Mouse (Mus musculus): ENCODE measurements around the gene Olfr612. TPM values are rescaled to one million over a fixed set of nuclear protein-coding genes. Genes with fewer than 3 reads are reported as not detected.

Olfr612 gene
- not detected for total RNA-seq (2023)

DNA sequence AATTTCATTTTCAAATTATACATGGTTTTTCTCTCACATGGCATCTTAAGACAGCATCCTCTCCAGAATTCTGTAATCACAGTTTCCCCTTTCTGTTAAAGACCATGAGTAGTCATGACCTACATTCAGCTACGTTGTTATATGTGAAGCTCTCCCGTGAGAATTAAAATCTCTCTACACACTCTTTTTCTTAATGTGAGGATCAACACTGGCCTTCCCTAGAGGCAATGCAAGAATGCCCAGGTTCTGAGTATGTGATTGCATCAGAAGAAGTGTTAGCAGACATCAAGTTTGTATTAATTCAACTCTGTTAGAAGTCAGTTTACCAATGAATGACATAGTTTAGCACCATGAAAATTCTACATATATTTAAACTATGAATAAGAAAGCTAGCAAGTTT, at the start of gene Olfr612:
TSS of gene Olfr612 (minus strand) at position 101 of the 400 bp plus-strand sequence.

DNA sequence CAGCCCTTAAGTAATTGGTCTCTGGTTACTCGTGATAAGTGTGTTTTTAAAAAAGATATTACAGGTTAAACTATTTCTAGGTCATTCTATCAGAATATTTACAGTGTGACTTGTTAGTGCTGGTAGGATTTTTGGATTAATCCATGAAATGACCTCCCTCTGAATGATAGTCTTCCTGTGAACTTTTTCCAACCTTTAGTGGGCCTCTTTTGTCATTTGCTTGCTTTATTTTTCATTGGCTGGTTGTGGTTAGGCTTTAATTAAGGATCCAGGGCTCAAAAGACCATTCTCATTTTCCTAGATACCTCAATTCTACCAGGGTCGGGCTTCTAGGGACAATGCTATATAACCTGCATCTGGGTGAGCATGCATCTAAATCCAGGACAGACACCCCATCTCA, 47.3 kb upstream of the Olfr612 start, which contains the start of gene Olfr618:
TSS of gene Olfr618 (plus strand) at position 301 of the 400 bp plus-strand sequence.

GRCm38 (mm10) chr7:103572761-103573160, 30.2 kb upstream of the Olfr612 start, which contains the start of gene Olfr617:
Gene Olfr617 (plus strand): TSS chr7:103573061.

GRCm38 (mm10) chr7:103569043-103569442, 26.5 kb upstream of the Olfr612 start, which contains the start of gene Olfr616:
Gene Olfr616 (minus strand): TSS chr7:103569143.

GRCm38 (mm10) chr7:103555779-103556178, 13.3 kb upstream of the Olfr612 start, which contains the start of gene Olfr615:
Gene Olfr615 (plus strand): TSS chr7:103556079.

DNA sequence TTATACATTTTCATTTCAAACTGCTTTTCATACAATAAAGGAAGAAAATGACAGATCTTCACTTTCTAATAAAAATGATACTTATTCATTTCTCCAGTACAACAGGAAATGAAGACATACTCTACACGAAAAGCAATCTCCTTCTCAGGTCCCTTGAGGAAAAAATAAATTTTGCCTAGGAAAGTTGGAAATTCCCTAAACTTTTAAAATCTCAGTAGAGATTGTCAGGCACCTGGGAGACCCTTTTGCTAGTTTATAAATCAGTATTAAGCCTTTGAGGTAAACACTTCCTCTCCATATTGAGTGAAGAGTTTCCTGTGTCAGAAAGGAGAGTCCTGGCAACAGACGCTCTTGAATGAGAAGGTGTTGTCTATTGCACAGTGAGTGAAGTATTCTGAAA, 5.3 kb upstream of the Olfr612 start, which contains the start of gene Olfr613:
TSS of gene Olfr613 (plus strand) at position 301 of the 400 bp plus-strand sequence.

GRCm38 (mm10) chr7:103520746-103521145, 21.8 kb downstream of the Olfr612 start, which contains the start of gene Olfr611:
Gene Olfr611 (minus strand): TSS chr7:103520846.

GRCm38 (mm10) chr7:103512022-103512421, 30.5 kb downstream of the Olfr612 start, which contains the start of gene Olfr610:
Gene Olfr610 (minus strand): TSS chr7:103512122.

DNA sequence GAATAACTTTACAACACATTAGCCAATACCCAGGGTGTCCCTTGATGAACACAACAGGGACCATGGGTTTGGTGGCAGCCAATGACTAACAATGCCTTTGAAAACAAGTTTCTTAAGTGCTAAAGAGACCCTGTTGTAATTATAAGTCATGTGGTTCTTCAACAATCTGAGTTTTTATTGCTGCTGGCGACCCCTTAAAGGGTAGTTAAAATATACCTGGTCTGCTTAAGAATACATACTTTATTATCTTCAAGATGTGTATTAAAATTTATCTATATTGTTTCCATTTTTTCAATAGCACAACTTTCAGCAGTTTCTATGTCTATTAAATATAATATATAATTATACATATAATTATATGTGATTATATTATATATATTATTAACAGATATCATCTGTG, 44.6 kb downstream of the Olfr612 start, which contains the start of gene Olfr609:
TSS of gene Olfr609 (minus strand) at position 101 of the 400 bp plus-strand sequence.

Other genes starting within 250 kb of the Olfr612 start
- not detected for gene Olfr596, start 237.1 kb downstream of the Olfr612 start, total RNA-seq (2023)
- gene Olfr597, start 226.4 kb downstream of the Olfr612 start, total RNA-seq (2023), result not detected
- gene Olfr598, start 219.1 kb downstream of the Olfr612 start, total RNA-seq (2023), result not detected
- gene Olfr599, start 206.8 kb downstream of the Olfr612 start, total RNA-seq (2023), result not detected
- gene Olfr600, start 193.0 kb downstream of the Olfr612 start, total RNA-seq (2023), result not detected
- not detected for gene Olfr601, start 180.1 kb downstream of the Olfr612 start, total RNA-seq (2023)
- not detected for gene Olfr603, start 156.5 kb downstream of the Olfr612 start, total RNA-seq (2023)
- gene Usp17lc, start 127.6 kb downstream of the Olfr612 start, total RNA-seq (2023), result not detected
- gene Olfr605, start 97.3 kb downstream of the Olfr612 start, total RNA-seq (2023), result not detected
- not detected for gene Olfr606, start 93.7 kb downstream of the Olfr612 start, total RNA-seq (2023)
- not detected for gene Olfr607, start 78.6 kb downstream of the Olfr612 start, total RNA-seq (2023)
- gene Olfr608, start 72.8 kb downstream of the Olfr612 start, total RNA-seq (2023), result not detected
- not detected for gene Olfr609, start 44.7 kb downstream of the Olfr612 start, total RNA-seq (2023)
- not detected for gene Olfr610, start 30.6 kb downstream of the Olfr612 start, total RNA-seq (2023)
- gene Olfr611, start 21.9 kb downstream of the Olfr612 start, total RNA-seq (2023), result not detected
- not detected for gene Olfr613, start 5.4 kb upstream of the Olfr612 start, total RNA-seq (2023)
- gene Olfr615, start 13.4 kb upstream of the Olfr612 start, total RNA-seq (2023), result not detected
- gene Olfr616, start 26.4 kb upstream of the Olfr612 start, total RNA-seq (2023), result not detected
- not detected for gene Olfr617, start 30.3 kb upstream of the Olfr612 start, total RNA-seq (2023)
- not detected for gene Olfr618, start 47.4 kb upstream of the Olfr612 start, total RNA-seq (2023)
- gene Olfr619, start 57.9 kb upstream of the Olfr612 start, total RNA-seq (2023), result not detected
- gene Olfr620, start 69.8 kb upstream of the Olfr612 start, total RNA-seq (2023), result not detected
- gene Olfr622, start 100.0 kb upstream of the Olfr612 start, total RNA-seq (2023), result not detected
- not detected for gene Olfr623, start 121.0 kb upstream of the Olfr612 start, total RNA-seq (2023)
- gene Olfr624, start 128.5 kb upstream of the Olfr612 start, total RNA-seq (2023), result not detected
- gene Olfr625-ps1, start 140.0 kb upstream of the Olfr612 start, total RNA-seq (2023), result not detected
- gene Olfr243, start 172.0 kb upstream of the Olfr612 start, total RNA-seq (2023), result not detected
- gene Olfr628, start 187.7 kb upstream of the Olfr612 start, total RNA-seq (2023), result not detected
- gene Olfr629, start 202.2 kb upstream of the Olfr612 start, total RNA-seq (2023), result not detected
- gene Olfr630, start 214.6 kb upstream of the Olfr612 start, total RNA-seq (2023), result not detected
- gene Olfr69, start 228.9 kb upstream of the Olfr612 start, total RNA-seq (2023), result not detected
- not detected for gene Olfr68, start 237.0 kb upstream of the Olfr612 start, total RNA-seq (2023)
- not detected for gene Olfr67, start 249.1 kb upstream of the Olfr612 start, total RNA-seq (2023)

Measured in monocyte, adult 59 days (primary cell).